Mouse (Mus musculus): ENCODE results near the gene Dpy19l3. TPM values are rescaled to one million over a fixed set of nuclear protein-coding genes. Genes with fewer than 3 reads are reported as not detected.

Dpy19l3 gene
- polyA plus RNA-seq (2014; fragmentation: Nextera tagmentation; extraction: Ambion mirVana) = 39.2 and 39.5 TPM in 2 replicates

- Histone ChIP-seq H3K9me3 (replicated peaks; ENCODE audit: control insufficient read depth, low read length) (no peaks in the 10 kb centered on the region), H3K4me1 (ENCODE audit: control insufficient read depth, insufficient read depth, low read length) (no peaks in the 10 kb centered on the region), H3K27ac (replicated peaks; ENCODE audit: low read depth, low read length) (peak within 1 kb of the TSS; percentile 41), H3K36me3 (replicated peaks; ENCODE audit: control insufficient read depth, insufficient read depth, low read depth, low read length) (no peaks in the 10 kb centered on the region; the same call in 1 of the 2 replicates), H3K9ac (replicated peaks; ENCODE audit: low read length) (peak within 1 kb of the TSS; percentile 68), H3K4me2 (ENCODE audit: low read depth, low read length) (peak within 1 kb of the TSS; percentile 89), H3K27me3 (ENCODE audit: control insufficient read depth, insufficient read depth, low read length) (no peaks in the 10 kb centered on the region), H3K4me3 (ENCODE audit: low read depth, low read length) (peak within 1 kb of the TSS; percentile 89)
- DNase-seq (ENCODE audit: low spot score) (peak; percentile 91), ATAC-seq (replicated peaks; ENCODE audit: insufficient number of reproducible peaks, low FRiP score, low TSS enrichment, low read depth) (peak; percentile 96)
- WGBS = 1% methylated on average over 70 of the region's 70 CpGs
Observed at GRCm38 (mm10) chr7:35754033-35754885, at the start of gene Dpy19l3. Gene Dpy19l3, minus strand, starts transcription at chr7:35754454.

GRCm38 (mm10) chr7:35802906-35803595 lies 48.8 kb upstream of the Dpy19l3 start, which contains the start of gene Zfp507:
Gene Zfp507, minus strand, starts transcription at chr7:35803003.
- Histone ChIP-seq H3K27me3 (ENCODE audit: control insufficient read depth, insufficient read depth, low read length) (no peaks in the 10 kb centered on the region), H3K4me1 (ENCODE audit: control insufficient read depth, insufficient read depth, low read length) (no peaks in the 10 kb centered on the region), H3K9ac (replicated peaks; ENCODE audit: low read length) (peak within 1 kb of the TSS; percentile 92), H3K36me3 (replicated peaks; ENCODE audit: control insufficient read depth, insufficient read depth, low read depth, low read length) (peaks cover 9% of the 10 kb centered on the region), H3K4me3 (ENCODE audit: low read depth, low read length) (peak within 1 kb of the TSS; percentile 70), H3K4me2 (ENCODE audit: low read depth, low read length) (peak within 1 kb of the TSS; percentile 58), H3K27ac (replicated peaks; ENCODE audit: low read depth, low read length) (peak within 1 kb of the TSS; percentile 85), H3K9me3 (replicated peaks; ENCODE audit: control insufficient read depth, low read length) (no peaks in the 10 kb centered on the region)
- peak; percentile 95 for DNase-seq (ENCODE audit: low spot score)
- ATAC-seq (replicated peaks; ENCODE audit: insufficient number of reproducible peaks, low FRiP score, low TSS enrichment, low read depth) = peak; percentile 84
- 27% methylated on average over 19 of the region's 26 CpGs for WGBS

- peak overlapping the region; percentile 58 for H3K4me2 ChIP-seq (ENCODE audit: low read depth, low read length)
Observed at GRCm38 (mm10) chr7:35802201-35802905, 48.1 kb upstream of the Dpy19l3 start.

GRCm38 (mm10) chr7:35796123-35796522 lies 41.9 kb upstream of the Dpy19l3 start:
- Histone ChIP-seq H3K27me3 (ENCODE audit: control insufficient read depth, insufficient read depth, low read length) (no peaks in the 10 kb centered on the region), H3K9me3 (replicated peaks; ENCODE audit: control insufficient read depth, low read length) (no peaks in the 10 kb centered on the region), H3K9ac (replicated peaks; ENCODE audit: low read length) (no peak overlapping the region), H3K27ac (replicated peaks; ENCODE audit: low read depth, low read length) (no peak overlapping the region), H3K4me2 (ENCODE audit: low read depth, low read length) (no peak overlapping the region), H3K4me1 (ENCODE audit: control insufficient read depth, insufficient read depth, low read length) (no peaks in the 10 kb centered on the region), H3K4me3 (ENCODE audit: low read depth, low read length) (no peak overlapping the region), H3K36me3 (replicated peaks; ENCODE audit: control insufficient read depth, insufficient read depth, low read depth, low read length) (peaks cover 19% of the 10 kb centered on the region)
- DNase-seq (ENCODE audit: low spot score) (no peak), ATAC-seq (replicated peaks; ENCODE audit: insufficient number of reproducible peaks, low FRiP score, low TSS enrichment, low read depth) (no peak)
- WGBS = 82% methylated on average over 7 of the region's 7 CpGs

More at GRCm38 (mm10) chr7:35802201-35802905, 48.1 kb upstream of the Dpy19l3 start:
- no peaks in the 10 kb centered on the region for H3K27me3 ChIP-seq (ENCODE audit: control insufficient read depth, insufficient read depth, low read length)
- no peaks in the 10 kb centered on the region for H3K4me1 ChIP-seq (ENCODE audit: control insufficient read depth, insufficient read depth, low read length)
- peak overlapping the region; percentile 92 for H3K9ac ChIP-seq (replicated peaks; ENCODE audit: low read length)
- H3K9me3 ChIP-seq (replicated peaks; ENCODE audit: control insufficient read depth, low read length) = no peaks in the 10 kb centered on the region
- peak overlapping the region; percentile 70 for H3K4me3 ChIP-seq (ENCODE audit: low read depth, low read length)
- peak; percentile 30 for DNase-seq (ENCODE audit: low spot score)
- peak; percentile 89 for ATAC-seq (replicated peaks; ENCODE audit: insufficient number of reproducible peaks, low FRiP score, low TSS enrichment, low read depth)
- WGBS = under 1% methylated on average over 44 of the region's 49 CpGs
- peak overlapping the region; percentile 85 for H3K27ac ChIP-seq (replicated peaks; ENCODE audit: low read depth, low read length)
- peaks cover 9% of the 10 kb centered on the region for H3K36me3 ChIP-seq (replicated peaks; ENCODE audit: control insufficient read depth, insufficient read depth, low read depth, low read length)

GRCm38 (mm10) chr7:35794145-35794664 lies 40.0 kb upstream of the Dpy19l3 start:
- no peak overlapping the region for H3K4me3 ChIP-seq (ENCODE audit: low read depth, low read length)
- H3K9me3 ChIP-seq (replicated peaks; ENCODE audit: control insufficient read depth, low read length) = no peaks in the 10 kb centered on the region
- no peak for DNase-seq (ENCODE audit: low spot score)
- H3K36me3 ChIP-seq (replicated peaks; ENCODE audit: control insufficient read depth, insufficient read depth, low read depth, low read length) = peaks cover 11% of the 10 kb centered on the region
- H3K4me1 ChIP-seq (ENCODE audit: control insufficient read depth, insufficient read depth, low read length) = no peaks in the 10 kb centered on the region
- no peaks in the 10 kb centered on the region for H3K27me3 ChIP-seq (ENCODE audit: control insufficient read depth, insufficient read depth, low read length)
- H3K27ac ChIP-seq (replicated peaks; ENCODE audit: low read depth, low read length) = no peak overlapping the region
- H3K4me2 ChIP-seq (ENCODE audit: low read depth, low read length) = no peak overlapping the region
- ATAC-seq (replicated peaks; ENCODE audit: insufficient number of reproducible peaks, low FRiP score, low TSS enrichment, low read depth) = no peak
- 89% methylated on average over 12 of the region's 12 CpGs for WGBS
- H3K9ac ChIP-seq (replicated peaks; ENCODE audit: low read length) = no peak overlapping the region

GRCm38 (mm10) chr7:35792150-35792848 lies 38.0 kb upstream of the Dpy19l3 start:
- no peak overlapping the region for H3K9ac ChIP-seq (replicated peaks; ENCODE audit: low read length)
- ATAC-seq (replicated peaks; ENCODE audit: insufficient number of reproducible peaks, low FRiP score, low TSS enrichment, low read depth) = no peak
- H3K27ac ChIP-seq (replicated peaks; ENCODE audit: low read depth, low read length) = no peak overlapping the region
- no peaks in the 10 kb centered on the region for H3K4me1 ChIP-seq (ENCODE audit: control insufficient read depth, insufficient read depth, low read length)
- H3K4me2 ChIP-seq (ENCODE audit: low read depth, low read length) = no peak overlapping the region
- peaks cover 13% of the 10 kb centered on the region for H3K36me3 ChIP-seq (replicated peaks; ENCODE audit: control insufficient read depth, insufficient read depth, low read depth, low read length)
- no peaks in the 10 kb centered on the region for H3K9me3 ChIP-seq (replicated peaks; ENCODE audit: control insufficient read depth, low read length)
- DNase-seq (ENCODE audit: low spot score) = no peak
- no peaks in the 10 kb centered on the region for H3K27me3 ChIP-seq (ENCODE audit: control insufficient read depth, insufficient read depth, low read length)
- no peak overlapping the region for H3K4me3 ChIP-seq (ENCODE audit: low read depth, low read length)
- 87% methylated on average over 12 of the region's 12 CpGs for WGBS

GRCm38 (mm10) chr7:35790926-35791325 lies 36.7 kb upstream of the Dpy19l3 start:
- no peak overlapping the region for H3K4me2 ChIP-seq (ENCODE audit: low read depth, low read length)
- peaks cover 13% of the 10 kb centered on the region for H3K36me3 ChIP-seq (replicated peaks; ENCODE audit: control insufficient read depth, insufficient read depth, low read depth, low read length)
- H3K27ac ChIP-seq (replicated peaks; ENCODE audit: low read depth, low read length) = no peak overlapping the region
- ATAC-seq (replicated peaks; ENCODE audit: insufficient number of reproducible peaks, low FRiP score, low TSS enrichment, low read depth) (no peak), DNase-seq (ENCODE audit: low spot score) (no peak)
- H3K9ac ChIP-seq (replicated peaks; ENCODE audit: low read length) = no peak overlapping the region
- no peak overlapping the region for H3K4me3 ChIP-seq (ENCODE audit: low read depth, low read length)
- H3K27me3 ChIP-seq (ENCODE audit: control insufficient read depth, insufficient read depth, low read length) = no peaks in the 10 kb centered on the region
- no peaks in the 10 kb centered on the region for H3K9me3 ChIP-seq (replicated peaks; ENCODE audit: control insufficient read depth, low read length)
- no peaks in the 10 kb centered on the region for H3K4me1 ChIP-seq (ENCODE audit: control insufficient read depth, insufficient read depth, low read length)
- WGBS = 72% methylated on average over 8 of the region's 8 CpGs
